Mouse (Mus musculus): ENCODE results near the gene Abhd17c. TPM values are rescaled to one million over a fixed set of nuclear protein-coding genes. Genes with fewer than 3 reads are reported as not detected.

Gene Abhd17c
- polyA plus RNA-seq, 1 experiment from 2014 or later: 34.1 TPM

- no peak for ATAC-seq (ENCODE audit: insufficient number of reproducible peaks, low FRiP score, low TSS enrichment, low read depth)
- WGBS: 7% methylated on average over 4 of the region's 4 CpGs
- peaks cover 42% of the 10 kb centered on the region for H3K27me3 ChIP-seq
- no peaks in the 10 kb centered on the region for H3K36me3 ChIP-seq
- H3K27ac ChIP-seq: no peak overlapping the region
- no peak overlapping the region for H3K9ac ChIP-seq
- no peak overlapping the region for H3K4me3 ChIP-seq
- peaks cover 17% of the 10 kb centered on the region for H3K4me1 ChIP-seq
- no peak overlapping the region for H3K4me2 ChIP-seq
- no peaks in the 10 kb centered on the region for H3K9me3 ChIP-seq
Measured at GRCm38 (mm10) chr7:84088971-84089370, 62.7 kb downstream of the Abhd17c start.

- Histone ChIP-seq H3K9ac (no peak overlapping the region), H3K27me3 (peaks cover 44% of the 10 kb centered on the region), H3K36me3 (no peaks in the 10 kb centered on the region), H3K27ac (no peak overlapping the region), H3K4me2 (no peak overlapping the region), H3K9me3 (no peaks in the 10 kb centered on the region), H3K4me1 (peaks cover 17% of the 10 kb centered on the region), H3K4me3 (no peak overlapping the region)
- WGBS: 65% methylated on average over 3 of the region's 3 CpGs
- no peak for ATAC-seq (ENCODE audit: insufficient number of reproducible peaks, low FRiP score, low TSS enrichment, low read depth)
Measured at GRCm38 (mm10) chr7:84088191-84088590, 63.5 kb downstream of the Abhd17c start.

GRCm38 (mm10) chr7:84086039-84086829 lies 65.5 kb downstream of the Abhd17c start, which contains the start of gene Cemip:
Gene Cemip, minus strand, starts transcription at chr7:84086502.
- peak; percentile 71 for ATAC-seq (ENCODE audit: insufficient number of reproducible peaks, low FRiP score, low TSS enrichment, low read depth)
- Histone ChIP-seq H3K27me3 (peaks cover 44% of the 10 kb centered on the region), H3K4me2 (peak within 1 kb of the TSS; percentile 88), H3K9ac (no peak within 1 kb of the TSS), H3K9me3 (no peaks in the 10 kb centered on the region), H3K27ac (no peak within 1 kb of the TSS), H3K4me3 (peak within 1 kb of the TSS; percentile 46), H3K4me1 (peaks cover 17% of the 10 kb centered on the region), H3K36me3 (no peaks in the 10 kb centered on the region)
- under 1% methylated on average over 54 of the region's 54 CpGs for WGBS

GRCm38 (mm10) chr7:84085049-84085945 lies 66.4 kb downstream of the Abhd17c start:
- Histone ChIP-seq H3K27ac (no peak overlapping the region), H3K9ac (no peak overlapping the region), H3K4me3 (peak overlapping the region; percentile 46), H3K9me3 (no peaks in the 10 kb centered on the region), H3K27me3 (peaks cover 44% of the 10 kb centered on the region), H3K4me2 (peak overlapping the region; percentile 88), H3K4me1 (peaks cover 17% of the 10 kb centered on the region), H3K36me3 (no peaks in the 10 kb centered on the region)
- 0 out of 2 replicates have a peak, but pooled peaks have one; percentile 35 for ATAC-seq (ENCODE audit: insufficient number of reproducible peaks, low FRiP score, low TSS enrichment, low read depth)
- 4% methylated on average over 39 of the region's 39 CpGs for WGBS

GRCm38 (mm10) chr7:84077257-84078013 lies 74.3 kb downstream of the Abhd17c start:
- no peak overlapping the region for H3K4me2 ChIP-seq
- H3K4me3 ChIP-seq: no peak overlapping the region
- 57% methylated on average over 7 of the region's 7 CpGs for WGBS
- H3K4me1 ChIP-seq: no peaks in the 10 kb centered on the region
- no peaks in the 10 kb centered on the region for H3K9me3 ChIP-seq
- no peak for ATAC-seq (ENCODE audit: insufficient number of reproducible peaks, low FRiP score, low TSS enrichment, low read depth)
- no peak overlapping the region for H3K9ac ChIP-seq
- H3K27ac ChIP-seq: no peak overlapping the region
- no peaks in the 10 kb centered on the region for H3K36me3 ChIP-seq
- no peaks in the 10 kb centered on the region for H3K27me3 ChIP-seq

- H3K36me3 ChIP-seq: no peaks in the 10 kb centered on the region
- H3K9me3 ChIP-seq: no peaks in the 10 kb centered on the region
- WGBS: 62% methylated on average over 8 of the region's 8 CpGs
- H3K4me2 ChIP-seq: no peak overlapping the region
- no peak overlapping the region for H3K27ac ChIP-seq
- no peak for ATAC-seq (ENCODE audit: insufficient number of reproducible peaks, low FRiP score, low TSS enrichment, low read depth)
- no peak overlapping the region for H3K9ac ChIP-seq
- no peaks in the 10 kb centered on the region for H3K27me3 ChIP-seq
- no peaks in the 10 kb centered on the region for H3K4me1 ChIP-seq
- no peak overlapping the region for H3K4me3 ChIP-seq
Measured at GRCm38 (mm10) chr7:84074266-84074665, 77.4 kb downstream of the Abhd17c start.

- H3K4me1 ChIP-seq: no peaks in the 10 kb centered on the region
- no peak overlapping the region for H3K9ac ChIP-seq
- H3K4me2 ChIP-seq: no peak overlapping the region
- H3K36me3 ChIP-seq: no peaks in the 10 kb centered on the region
- no peaks in the 10 kb centered on the region for H3K27me3 ChIP-seq
- H3K4me3 ChIP-seq: no peak overlapping the region
- ATAC-seq (ENCODE audit: insufficient number of reproducible peaks, low FRiP score, low TSS enrichment, low read depth): no peak
- H3K9me3 ChIP-seq: no peaks in the 10 kb centered on the region
- no peak overlapping the region for H3K27ac ChIP-seq
- WGBS: 75% methylated on average over 3 of the region's 3 CpGs
Measured at GRCm38 (mm10) chr7:84073856-84074255, 77.8 kb downstream of the Abhd17c start.

- Histone ChIP-seq H3K36me3 (no peaks in the 10 kb centered on the region), H3K4me3 (no peak overlapping the region), H3K9ac (no peak overlapping the region), H3K27ac (no peak overlapping the region), H3K27me3 (no peaks in the 10 kb centered on the region), H3K9me3 (no peaks in the 10 kb centered on the region), H3K4me2 (no peak overlapping the region), H3K4me1 (no peaks in the 10 kb centered on the region)
- peak; percentile 44; the same call in 1 of the 2 replicates for ATAC-seq (ENCODE audit: insufficient number of reproducible peaks, low FRiP score, low TSS enrichment, low read depth)
- WGBS: 82% methylated on average over 5 of the region's 5 CpGs
Measured at GRCm38 (mm10) chr7:84068931-84069330, 82.8 kb downstream of the Abhd17c start.

GRCm38 (mm10) chr7:84059799-84060198 lies 91.9 kb downstream of the Abhd17c start:
- Histone ChIP-seq H3K36me3 (no peaks in the 10 kb centered on the region), H3K27ac (no peak overlapping the region), H3K9me3 (no peaks in the 10 kb centered on the region), H3K9ac (no peak overlapping the region), H3K27me3 (no peaks in the 10 kb centered on the region), H3K4me1 (peaks cover 14% of the 10 kb centered on the region), H3K4me2 (no peak overlapping the region), H3K4me3 (no peak overlapping the region)
- no peak for ATAC-seq (ENCODE audit: insufficient number of reproducible peaks, low FRiP score, low TSS enrichment, low read depth)
- 92% methylated on average over 7 of the region's 7 CpGs for WGBS
